Mouse (Mus musculus) intestine, embryonic 14.5 days (tissue): ENCODE data around the gene Snapc2. TPM values are rescaled to one million over a fixed set of nuclear protein-coding genes. Genes with fewer than 3 reads are reported as not detected.

ENCODE experiments used
- ATAC-seq: fragments of 200-750 bp; cut with Nextera tagmentation; replicated peaks from 2 replicates; pipeline ENCODE4 v1.8.0; 2017; ENCODE audit warnings: low read depth, moderate number of reproducible peaks, moderate TSS enrichment, moderate library complexity; ENCODE audit not compliant: low FRiP score, low TSS enrichment
- DNase-seq: peaks from one replicate; pipeline ENCODE4 v3.0.0-alpha.2; 2018; ENCODE audit warnings: low spot score
- H3K27ac ChIP-seq: fragments of 300-500 bp; sonication (generic); 2 replicates; pipeline ENCODE4 v1.5.1; 2014; ENCODE audit warnings: low read depth, mild to moderate bottlenecking, control low read depth
- H3K27me3 ChIP-seq: fragments of 300-500 bp; sonication (generic); replicated peaks from 2 replicates; pipeline ENCODE4 v1.6.1; 2014; ENCODE audit warnings: low read length, control low read depth; ENCODE audit not compliant: control insufficient read depth, insufficient read depth
- H3K36me3 ChIP-seq: fragments of 300-500 bp; sonication (generic); 2 replicates; pipeline ENCODE4 v1.6.1; 2014; ENCODE audit warnings: low read length, control low read depth; ENCODE audit not compliant: control insufficient read depth, insufficient read depth
- H3K4me1 ChIP-seq: fragments of 300-500 bp; sonication (generic); replicated peaks from 2 replicates; pipeline ENCODE4 v1.6.1; 2014; ENCODE audit warnings: low read length, control low read depth, mixed read lengths; ENCODE audit not compliant: control insufficient read depth, insufficient read depth
- H3K4me2 ChIP-seq: fragments of 300-500 bp; sonication (generic); 2 replicates; pipeline ENCODE4 v1.6.1; 2014; ENCODE audit warnings: low read length
- H3K4me3 ChIP-seq: fragments of 300-500 bp; sonication (generic); 2 replicates; pipeline ENCODE4 v1.5.1; 2014; ENCODE audit warnings: low read depth, low read length, control low read depth, mixed read lengths
- H3K9ac ChIP-seq: fragments of 300-500 bp; sonication (generic); 2 replicates; pipeline ENCODE4 v1.6.1; 2014; ENCODE audit warnings: mild to moderate bottlenecking, low read length
- H3K9me3 ChIP-seq: fragments of 300-500 bp; sonication (generic); 2 replicates; pipeline ENCODE4 v1.6.1; 2016; ENCODE audit warnings: low read length, control low read depth; ENCODE audit not compliant: control insufficient read depth
- WGBS: fragments of 180-500 bp; shearing (Covaris S2); extraction: QIAGEN DNeasy Blood & Tissue Kit; methylation state at CpG from one replicate; pipeline ENCODE4 v1.1.7; 2014; 5-methylcytosine and 5-hydroxymethylcytosine counted together
- polyA plus RNA-seq: library from polyadenylated mRNA; unstranded; fragments of >200 nt; fragmentation: Nextera tagmentation; extraction: Ambion mirVana; gene quantifications from 2 replicates; pipeline ENCODE4 v1.2.1, GENCODE M21; 2014

The Snapc2 gene
- polyA plus RNA-seq, 1 experiment from 2014 or later, result 52.7 TPM

GRCm38 (mm10) chr8:4229784-4230183 is 23.1 kb upstream of the Snapc2 start:
- H3K4me2 ChIP-seq, result no peak overlapping the region
- no peak overlapping the region for H3K4me3 ChIP-seq
- H3K27me3 ChIP-seq, result no peaks in the 10 kb centered on the region
- ATAC-seq (no peak), DNase-seq (no peak)
- no peaks in the 10 kb centered on the region for H3K36me3 ChIP-seq
- H3K27ac ChIP-seq, result no peak overlapping the region
- H3K9me3 ChIP-seq, result no peaks in the 10 kb centered on the region
- no peaks in the 10 kb centered on the region for H3K4me1 ChIP-seq
- WGBS, result 69% methylated on average over 5 of the region's 5 CpGs
- no peak overlapping the region for H3K9ac ChIP-seq

GRCm38 (mm10) chr8:4230612-4231351 is 22.1 kb upstream of the Snapc2 start:
- WGBS, result 48% methylated on average over 10 of the region's 10 CpGs
- H3K4me2 ChIP-seq, result no peak overlapping the region
- no peak overlapping the region for H3K27ac ChIP-seq
- ATAC-seq, result no peak
- H3K4me1 ChIP-seq, result no peaks in the 10 kb centered on the region
- no peak overlapping the region for H3K9ac ChIP-seq
- H3K4me3 ChIP-seq, result no peak overlapping the region
- H3K27me3 ChIP-seq, result no peaks in the 10 kb centered on the region
- H3K36me3 ChIP-seq, result no peaks in the 10 kb centered on the region
- H3K9me3 ChIP-seq, result no peaks in the 10 kb centered on the region
- no peak for DNase-seq

- peaks cover 10% of the 10 kb centered on the region for H3K36me3 ChIP-seq
- H3K4me1 ChIP-seq, result peaks cover 20% of the 10 kb centered on the region
- peak overlapping the region; percentile 53 for H3K9ac ChIP-seq
- H3K4me2 ChIP-seq, result peak overlapping the region; percentile 54
- H3K4me3 ChIP-seq, result peak overlapping the region; percentile 90
- DNase-seq, result no peak
- H3K27me3 ChIP-seq, result no peaks in the 10 kb centered on the region
- ATAC-seq, result peak; percentile 8; the same call in 1 of the 2 replicates
- H3K9me3 ChIP-seq, result no peaks in the 10 kb centered on the region
- WGBS, result 21% methylated on average over 15 of the region's 15 CpGs
- peak overlapping the region; percentile 88 for H3K27ac ChIP-seq
Measured at GRCm38 (mm10) chr8:4237814-4238433, 15.0 kb upstream of the Snapc2 start.

- H3K27me3 ChIP-seq, result no peaks in the 10 kb centered on the region
- peak; percentile 99 for DNase-seq
- WGBS, result under 1% methylated on average over 68 of the region's 71 CpGs
Measured at GRCm38 (mm10) chr8:4238434-4239192, 14.3 kb upstream of the Snapc2 start, which contains the start of the genes Map2k7 and Gm49320. Gene Map2k7, plus strand, starts transcription at chr8:4238740. Gene Gm49320, plus strand, starts transcription at chr8:4238865.

GRCm38 (mm10) chr8:4239193-4239890 is 13.5 kb upstream of the Snapc2 start:
- no peaks in the 10 kb centered on the region for H3K9me3 ChIP-seq
- ATAC-seq, result peak; percentile 29; the same call in 1 of the 2 replicates
- H3K4me1 ChIP-seq, result peaks cover 20% of the 10 kb centered on the region
- H3K9ac ChIP-seq, result peak overlapping the region; percentile 53
- 12% methylated on average over 19 of the region's 19 CpGs for WGBS
- DNase-seq, result no peak
- peak overlapping the region; percentile 94 for H3K4me2 ChIP-seq
- peaks cover 24% of the 10 kb centered on the region for H3K36me3 ChIP-seq
- H3K27ac ChIP-seq, result peak overlapping the region; percentile 88
- H3K27me3 ChIP-seq, result no peaks in the 10 kb centered on the region
- peak overlapping the region; percentile 90 for H3K4me3 ChIP-seq

More at GRCm38 (mm10) chr8:4238434-4239192, 14.3 kb upstream of the Snapc2 start, which contains the start of the genes Map2k7 and Gm49320:
- Histone ChIP-seq H3K9ac (peak within 1 kb of the TSS; percentile 53), H3K4me3 (peak within 1 kb of the TSS; percentile 90), H3K4me1 (peaks cover 20% of the 10 kb centered on the region), H3K36me3 (peaks cover 16% of the 10 kb centered on the region), H3K9me3 (no peaks in the 10 kb centered on the region), H3K4me2 (peak within 1 kb of the TSS; percentile 94), H3K27ac (peak within 1 kb of the TSS; percentile 88)
- peak; percentile 93 for ATAC-seq

GRCm38 (mm10) chr8:4245061-4245460 is 7.8 kb upstream of the Snapc2 start:
- Histone ChIP-seq H3K9ac (no peak overlapping the region), H3K4me3 (no peak overlapping the region), H3K27me3 (no peaks in the 10 kb centered on the region), H3K4me2 (no peak overlapping the region), H3K27ac (no peak overlapping the region), H3K4me1 (peaks cover 11% of the 10 kb centered on the region), H3K36me3 (peaks cover 72% of the 10 kb centered on the region), H3K9me3 (no peaks in the 10 kb centered on the region)
- ATAC-seq, result no peak
- DNase-seq, result no peak
- whole genome bisulfite sequencing, result 96% methylated on average over 5 of the region's 5 CpGs

GRCm38 (mm10) chr8:4245737-4246136 is 7.1 kb upstream of the Snapc2 start:
- ATAC-seq, result no peak
- peaks cover 73% of the 10 kb centered on the region for H3K36me3 ChIP-seq

GRCm38 (mm10) chr8:4247241-4247640 is 5.6 kb upstream of the Snapc2 start:
- Histone ChIP-seq H3K9ac (no peak overlapping the region), H3K27me3 (no peaks in the 10 kb centered on the region), H3K4me2 (no peak overlapping the region), H3K4me1 (peaks cover 5% of the 10 kb centered on the region; the same call in 1 of the 2 replicates), H3K4me3 (no peak overlapping the region), H3K27ac (no peak overlapping the region), H3K36me3 (peaks cover 69% of the 10 kb centered on the region), H3K9me3 (no peaks in the 10 kb centered on the region)
- ATAC-seq (no peak), DNase-seq (no peak)
- 82% methylated on average over 8 of the region's 8 CpGs for WGBS

More at GRCm38 (mm10) chr8:4245737-4246136, 7.1 kb upstream of the Snapc2 start:
- Histone ChIP-seq H3K4me1 (peaks cover 9% of the 10 kb centered on the region), H3K27ac (no peak overlapping the region), H3K9ac (no peak overlapping the region), H3K27me3 (no peaks in the 10 kb centered on the region), H3K4me2 (no peak overlapping the region), H3K9me3 (no peaks in the 10 kb centered on the region), H3K4me3 (no peak overlapping the region)
- DNase-seq, result no peak
- WGBS, result 88% methylated on average over 13 of the region's 13 CpGs
